Mouse (Mus musculus) myocyte (in vitro differentiated cells): ENCODE measurements around the gene Washc2. TPM values are rescaled to one million over a fixed set of nuclear protein-coding genes. Genes with fewer than 3 reads are reported as not detected.
A peak's percentile ranks its signal among the peaks of the same experiment; 100 is the strongest.

Experiments used
- H3K27me3 ChIP-seq: one replicate; pipeline ENCODE4 v1.6.1; 2011; ENCODE audit not compliant: control insufficient read depth, insufficient read depth, insufficient read length
- H3K36me3 ChIP-seq: one replicate; pipeline ENCODE4 v1.6.1; 2011; ENCODE audit not compliant: control insufficient read depth, insufficient read depth
- H3K4me2 ChIP-seq: one replicate; pipeline ENCODE4 v1.6.1; 2011; ENCODE audit warnings: low read depth, control low read depth
- H3K4me3 ChIP-seq: one replicate; pipeline ENCODE4 v1.5.1; 2011; ENCODE audit warnings: mild to moderate bottlenecking, control low read depth, moderate library complexity
- H3K79me2 ChIP-seq: one replicate; pipeline ENCODE4 v1.6.1; 2011; ENCODE audit not compliant: control insufficient read depth, insufficient read depth
- H3ac ChIP-seq: one replicate; pipeline ENCODE4 v1.6.1; 2011; ENCODE audit not compliant: control insufficient read depth, insufficient read length
- CEBPB ChIP-seq: IDR thresholded peaks from 2 replicates; pipeline ENCODE4 v1.6.1; 2011; ENCODE audit warnings: mild to moderate bottlenecking, moderate library complexity; ENCODE audit not compliant: poor library complexity, insufficient read depth, severe bottlenecking
- E2F4 ChIP-seq: IDR thresholded peaks from one replicate; pipeline ENCODE4 v1.6.1; 2011; ENCODE audit warnings: mild to moderate bottlenecking, control low read depth, moderate library complexity; ENCODE audit not compliant: insufficient read depth
- MAX ChIP-seq: IDR thresholded peaks from one replicate; pipeline ENCODE4 v1.6.1; 2011; ENCODE audit warnings: low read depth, mild to moderate bottlenecking, control low read depth
- MYOD1 ChIP-seq, 3 experiments: IDR thresholded peaks; one replicate each; pipeline ENCODE4 v1.6.1; 2011; ENCODE audit warnings: control low read depth in 2 of 3, low read depth in 2 of 3, mild to moderate bottlenecking in 2 of 3, moderate library complexity in 1 of 3; ENCODE audit not compliant: insufficient read length in 2 of 3, control insufficient read depth in 1 of 3
- MYOG ChIP-seq, 3 experiments: IDR thresholded peaks; one replicate each; pipeline ENCODE4 v1.6.1; 2011; ENCODE audit warnings: control low read depth in 2 of 3, low read depth in 2 of 3, mild to moderate bottlenecking in 2 of 3; ENCODE audit not compliant: insufficient read length in 2 of 3, control insufficient read depth in 1 of 3, insufficient read depth in 1 of 3
- POLR2A ChIP-seq: IDR thresholded peaks from one replicate; pipeline ENCODE4 v1.6.1; 2011; ENCODE audit warnings: low read depth, mild to moderate bottlenecking, control low read depth, moderate library complexity; ENCODE audit not compliant: insufficient read length
- POLR2AphosphoS2 ChIP-seq: IDR thresholded peaks from one replicate; pipeline ENCODE4 v1.6.1; 2011; ENCODE audit warnings: low read depth, control low read depth; ENCODE audit not compliant: insufficient read length
- REST ChIP-seq: IDR thresholded peaks from one replicate; pipeline ENCODE4 v1.6.1; 2011; ENCODE audit warnings: mild to moderate bottlenecking, control low read depth, moderate library complexity; ENCODE audit not compliant: insufficient read depth, insufficient read length
- SRF ChIP-seq: IDR thresholded peaks from one replicate; pipeline ENCODE4 v1.6.1; 2011; ENCODE audit warnings: low read depth; ENCODE audit not compliant: control insufficient read depth, insufficient read length
- TCF12 ChIP-seq: IDR thresholded peaks from one replicate; pipeline ENCODE4 v1.6.1; 2011; ENCODE audit warnings: mild to moderate bottlenecking, control low read depth; ENCODE audit not compliant: poor library complexity, insufficient read depth, severe bottlenecking
- TCF3 ChIP-seq: IDR thresholded peaks from one replicate; pipeline ENCODE4 v1.6.1; 2011; ENCODE audit warnings: low read depth, control low read depth; ENCODE audit not compliant: insufficient read length
- USF1 ChIP-seq: IDR thresholded peaks from one replicate; pipeline ENCODE4 v1.6.1; 2011; ENCODE audit warnings: low read depth, mild to moderate bottlenecking, control low read depth, moderate library complexity
- polyA plus RNA-seq: library from polyadenylated mRNA; unstranded; fragments of >200 nt; fragmentation: generic; extraction: Trizol; gene quantifications from one replicate; pipeline ENCODE4 v1.2.1, GENCODE M21; 2012; ENCODE audit warnings: missing spikeins

Washc2 gene
- polyA plus RNA-seq, 1 experiment: 22.6 TPM

DNA sequence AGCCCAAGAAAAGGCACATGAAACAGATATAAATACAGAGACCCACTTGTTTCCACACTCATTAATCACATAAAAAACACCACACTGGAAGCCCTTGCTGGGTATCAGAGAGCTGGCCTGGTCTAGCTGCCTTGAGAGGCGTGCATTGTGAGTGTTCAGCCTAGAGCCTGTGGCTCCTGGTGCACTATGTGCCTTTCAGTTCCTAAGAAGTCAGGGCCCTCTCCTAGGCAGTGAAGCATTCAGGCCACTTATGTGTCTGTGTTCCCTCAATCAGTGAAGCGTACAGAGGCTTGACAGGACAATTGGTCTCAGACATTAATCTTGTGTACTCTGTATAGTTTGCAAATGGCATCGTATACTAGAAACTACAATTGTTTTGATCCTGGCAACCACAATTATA is 75.4 kb downstream of the Washc2 start:
- Histone ChIP-seq H3K4me2 (no peak overlapping the region), H3K27me3 (no peaks in the 10 kb centered on the region), H3ac (no peak overlapping the region), H3K36me3 (no peaks in the 10 kb centered on the region), H3K79me2 (no peaks in the 10 kb centered on the region), H3K4me3 (no peak overlapping the region)
- no peak for TF ChIP-seq CEBPB
- no peak for TF ChIP-seq REST
- TF ChIP-seq POLR2A: no peak
- no peak for TF ChIP-seq MYOG (IDR thresholded peaks at IDR 0.05; ENCODE audit: control insufficient read depth in 1 of 3, insufficient read depth in 1 of 3, insufficient read length in 2 of 3, low read depth in 2 of 3)
- TF ChIP-seq MAX: no peak
- no peak for TF ChIP-seq SRF
- TF ChIP-seq USF1: no peak
- TF ChIP-seq POLR2AphosphoS2: no peak

DNA sequence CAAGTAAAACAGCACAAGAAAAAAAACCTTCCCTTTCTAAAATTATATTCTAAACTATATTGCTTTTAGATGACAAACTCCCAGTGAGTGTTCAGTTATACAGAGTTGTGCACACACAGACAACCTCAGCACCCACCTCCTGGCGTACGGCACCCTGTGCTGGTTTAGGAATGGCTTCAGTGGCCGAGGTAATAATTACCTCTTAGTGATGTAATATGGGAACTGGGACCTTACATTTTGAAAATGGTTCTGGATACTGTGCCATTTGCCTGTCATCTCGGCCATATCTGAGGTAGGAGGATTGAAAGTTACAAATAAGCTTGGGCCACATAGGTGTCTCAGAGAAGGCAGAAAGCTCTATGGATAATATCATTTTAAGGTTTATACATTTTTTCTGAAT is 78.5 kb downstream of the Washc2 start:
- Histone ChIP-seq H3K36me3 (no peaks in the 10 kb centered on the region), H3ac (no peak overlapping the region), H3K79me2 (no peaks in the 10 kb centered on the region), H3K27me3 (no peaks in the 10 kb centered on the region), H3K4me3 (no peak overlapping the region), H3K4me2 (no peak overlapping the region)
- TF ChIP-seq MYOG (IDR thresholded peaks at IDR 0.05; ENCODE audit: control insufficient read depth in 1 of 3, insufficient read depth in 1 of 3, insufficient read length in 2 of 3, low read depth in 2 of 3): no peak
- TF ChIP-seq USF1: no peak
- TF ChIP-seq POLR2A: no peak
- TF ChIP-seq SRF: no peak
- no peak for TF ChIP-seq POLR2AphosphoS2
- TF ChIP-seq MYOD1 (IDR thresholded peaks at IDR 0.05; ENCODE audit: control insufficient read depth in 1 of 3, insufficient read length in 2 of 3, low read depth in 2 of 3): no peak
- no peak for TF ChIP-seq MAX
- TF ChIP-seq CEBPB: no peak
- TF ChIP-seq TCF3: no peak
- no peak for TF ChIP-seq TCF12
- TF ChIP-seq E2F4: no peak

DNA sequence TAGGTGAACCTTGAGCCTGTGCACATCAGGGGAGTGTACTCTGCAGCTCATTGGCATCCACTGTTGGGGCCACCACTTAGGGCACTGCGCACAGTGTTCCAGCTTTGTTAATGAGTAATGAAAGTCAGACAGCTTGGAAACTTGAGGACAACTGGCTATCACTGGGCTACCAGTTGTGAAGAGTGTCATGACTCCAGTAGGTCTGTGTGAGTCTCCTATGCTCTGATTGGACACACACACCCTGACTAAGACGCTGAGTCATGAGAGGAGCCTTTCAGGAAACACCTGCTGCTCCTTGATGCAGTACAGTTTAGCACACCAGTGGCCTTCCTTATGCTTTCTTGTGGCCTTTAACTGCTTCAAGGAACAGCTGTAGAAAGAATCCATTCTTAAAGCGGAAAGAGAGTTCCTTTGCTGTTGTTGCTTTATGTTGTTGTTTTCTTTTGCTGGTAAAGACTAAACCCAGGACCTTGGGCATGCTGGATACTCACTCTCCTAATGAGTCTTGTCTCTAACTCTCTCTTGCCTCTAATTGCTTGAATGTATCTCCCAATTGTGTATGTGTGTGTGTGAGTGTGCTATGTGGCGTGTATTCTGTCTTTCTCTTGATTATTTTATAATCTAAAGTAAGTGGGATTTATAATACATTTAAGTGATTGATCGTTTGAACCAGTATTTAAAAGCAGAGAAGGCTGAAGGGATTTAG is 79.2 kb downstream of the Washc2 start:
- TF ChIP-seq SRF: no peak
- TF ChIP-seq MYOG (IDR thresholded peaks at IDR 0.05; ENCODE audit: control insufficient read depth in 1 of 3, insufficient read depth in 1 of 3, insufficient read length in 2 of 3, low read depth in 2 of 3): peak; percentile 13 to 75 (median 67)
- TF ChIP-seq MYOD1 (IDR thresholded peaks at IDR 0.05; ENCODE audit: control insufficient read depth in 1 of 3, insufficient read length in 2 of 3, low read depth in 2 of 3): peak in 2 of 3 experiments; percentile 88 to 91
- peak; percentile 41 for TF ChIP-seq TCF12
- Histone ChIP-seq H3K36me3 (no peaks in the 10 kb centered on the region), H3K27me3 (no peaks in the 10 kb centered on the region), H3K4me2 (peak overlapping the region; percentile 26), H3K4me3 (no peak overlapping the region), H3K79me2 (no peaks in the 10 kb centered on the region), H3ac (no peak overlapping the region)

DNA sequence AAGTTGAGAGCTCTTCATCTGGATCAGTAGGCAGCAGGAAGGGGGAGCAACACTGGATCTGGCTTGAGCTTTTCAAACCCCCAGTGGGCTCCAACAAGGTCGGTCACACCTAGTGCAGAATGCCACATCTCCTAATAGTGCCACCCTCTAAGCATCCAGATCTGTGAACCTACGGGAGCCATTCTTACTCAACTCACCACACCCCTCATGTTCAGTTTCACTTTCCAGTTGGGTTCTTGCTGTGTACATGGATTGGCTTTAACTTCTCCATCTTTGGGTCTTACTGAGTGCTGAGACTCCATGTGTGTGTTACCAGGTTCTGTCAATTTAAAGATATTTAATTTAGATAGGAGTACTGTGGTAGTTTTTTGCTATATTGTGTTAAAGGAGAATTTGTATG is 103.6 kb downstream of the Washc2 start:
- Histone ChIP-seq H3ac (no peak overlapping the region), H3K79me2 (no peaks in the 10 kb centered on the region), H3K36me3 (no peaks in the 10 kb centered on the region), H3K4me3 (no peak overlapping the region), H3K4me2 (no peak overlapping the region), H3K27me3 (no peaks in the 10 kb centered on the region)
- TF ChIP-seq SRF: no peak
- no peak for TF ChIP-seq POLR2AphosphoS2
- no peak for TF ChIP-seq MAX
- no peak for TF ChIP-seq USF1
- TF ChIP-seq TCF3: no peak
- TF ChIP-seq REST: no peak
- TF ChIP-seq E2F4: no peak
- TF ChIP-seq CEBPB: no peak
- no peak for TF ChIP-seq POLR2A
- no peak for TF ChIP-seq TCF12
- no peak for TF ChIP-seq MYOD1 (IDR thresholded peaks at IDR 0.05; ENCODE audit: control insufficient read depth in 1 of 3, insufficient read length in 2 of 3, low read depth in 2 of 3)
- TF ChIP-seq MYOG (IDR thresholded peaks at IDR 0.05; ENCODE audit: control insufficient read depth in 1 of 3, insufficient read depth in 1 of 3, insufficient read length in 2 of 3, low read depth in 2 of 3): no peak

Other genes with a start within 250 kb of the Washc2 start
- 39.4 TPM for gene Plxnd1, start 213.0 kb upstream of the Washc2 start, polyA plus RNA-seq
- gene Tmcc1, start 14.6 kb upstream of the Washc2 start, polyA plus RNA-seq: 17.6 TPM
- gene Zfand4, start 56.2 kb downstream of the Washc2 start, polyA plus RNA-seq: 2.1 TPM
- 38.8 TPM for gene March8, start 130.0 kb downstream of the Washc2 start, polyA plus RNA-seq